Comparison of ENCODE assay signal across 23 mouse cellular contexts in the genomic region with DNA sequence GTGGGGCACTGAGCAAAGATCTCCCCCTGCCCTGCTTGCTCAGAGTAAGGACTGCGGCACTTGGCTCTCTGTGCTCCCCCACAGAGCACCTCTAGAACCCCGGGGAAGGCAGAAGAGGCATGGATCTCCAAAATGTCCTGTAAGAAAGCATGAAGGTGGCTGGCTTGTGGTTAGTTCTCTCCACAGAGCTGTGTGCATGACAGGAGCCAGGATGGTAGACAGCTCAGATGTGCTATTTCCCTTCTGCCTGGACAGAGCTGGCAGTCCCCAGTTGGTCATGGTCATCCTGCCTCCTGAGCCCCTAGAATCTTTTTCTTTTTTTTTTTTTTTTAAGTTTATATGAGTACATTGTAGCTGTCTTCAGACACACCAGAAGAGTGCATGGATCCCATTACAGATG.
"Had no signal": no experiment of that assay in that cellular context is flagged by ENCODE, and none has a peak within 500 bp of the region (broad histone marks: within the 10 kb centered on the region; RNA-seq: fewer than 3 reads in every experiment).

No protein-coding gene starts in this region.

- DNase-seq: kidney, adult 11 months; kidney, adult 8-10 months; kidney, postnatal 10 days; kidney, postnatal 36 days; layer of hippocampus, postnatal 36 days; left cerebral cortex, postnatal 4 days; lung, postnatal 10 days; lung, postnatal 36 days; midbrain, embryonic 14.5 days; right cerebral cortex, adult 18-20 months; right cerebral cortex, postnatal 14 days; right cerebral cortex, postnatal 4 days; thymus, adult 2 months; thymus, postnatal 25 days had no signal

- H3K27me3 ChIP-seq: kidney, embryonic 15.5 days; limb, embryonic 15.5 days; lung, embryonic 15.5 days; neural tube, embryonic 12.5 days; neural tube, embryonic 15.5 days had no signal

- H3K4me2 ChIP-seq: kidney, embryonic 15.5 days; limb, embryonic 12.5 days; limb, embryonic 15.5 days; lung, embryonic 15.5 days; neural tube, embryonic 12.5 days; neural tube, embryonic 15.5 days had no signal

- H3K4me1 ChIP-seq: limb, embryonic 15.5 days; neural tube, embryonic 12.5 days; neural tube, embryonic 15.5 days had no signal

- H3K36me3 ChIP-seq: kidney, embryonic 15.5 days; limb, embryonic 15.5 days; lung, embryonic 15.5 days; neural tube, embryonic 12.5 days; neural tube, embryonic 15.5 days had no signal

- H3K27ac ChIP-seq: hindbrain, postnatal 0 days; kidney, embryonic 15.5 days; limb, embryonic 12.5 days; limb, embryonic 15.5 days; lung, embryonic 15.5 days; neural tube, embryonic 12.5 days; neural tube, embryonic 15.5 days; stomach, postnatal 0 days had no signal

- ATAC-seq: hindbrain, postnatal 0 days; inflammation-experienced regulatory T-cells, adult 6 months had no signal

- H3K4me3 ChIP-seq: kidney, embryonic 15.5 days; limb, embryonic 12.5 days; limb, embryonic 15.5 days; lung, embryonic 15.5 days; neural tube, embryonic 12.5 days; neural tube, embryonic 15.5 days had no signal

- H3K9me3 ChIP-seq: lung, embryonic 15.5 days had no signal

- H3K9ac ChIP-seq: kidney, embryonic 15.5 days; limb, embryonic 12.5 days; limb, embryonic 15.5 days; lung, embryonic 15.5 days; neural tube, embryonic 12.5 days; neural tube, embryonic 15.5 days had no signal
